Mouse (Mus musculus) spleen, embryonic (tissue): ENCODE measurements around the gene Cerk.

ENCODE experiments used
- CTCF ChIA-PET: fragments of 350-600 bp; sonication (Branson Sonifier 250); formaldehyde crosslinking; loops from one replicate; lab custom pipeline; 2022; lab: Charles Lee

Cerk gene

DNA sequence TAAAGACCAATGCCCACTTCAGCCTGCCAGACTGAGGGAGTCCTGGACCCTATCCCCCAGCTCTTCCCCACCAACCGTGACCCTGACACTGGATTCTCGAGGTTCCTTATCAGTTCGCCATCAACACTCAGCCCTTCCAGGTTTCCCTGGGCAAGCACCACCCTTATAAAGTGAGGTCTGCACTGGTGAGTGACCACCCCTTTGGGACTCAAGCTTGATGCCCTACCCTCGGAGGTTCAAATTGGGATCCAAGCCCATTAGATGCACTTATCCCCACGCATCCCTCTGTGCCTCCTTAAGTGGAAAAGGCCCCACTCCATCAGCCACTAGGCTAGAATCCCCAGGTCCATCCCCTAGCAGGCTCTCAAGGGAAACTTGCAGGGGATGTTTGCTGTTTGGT, 1.9 kb downstream of the Cerk start:
- CTCF ChIA-PET: interaction anchor here (0.6 to 1.1 kb wide), 4 partner anchors 21 to 335 kb away, joined by 3 to 4 read pairs (median 3); partner anchors contain the start of gene Gramd4

DNA sequence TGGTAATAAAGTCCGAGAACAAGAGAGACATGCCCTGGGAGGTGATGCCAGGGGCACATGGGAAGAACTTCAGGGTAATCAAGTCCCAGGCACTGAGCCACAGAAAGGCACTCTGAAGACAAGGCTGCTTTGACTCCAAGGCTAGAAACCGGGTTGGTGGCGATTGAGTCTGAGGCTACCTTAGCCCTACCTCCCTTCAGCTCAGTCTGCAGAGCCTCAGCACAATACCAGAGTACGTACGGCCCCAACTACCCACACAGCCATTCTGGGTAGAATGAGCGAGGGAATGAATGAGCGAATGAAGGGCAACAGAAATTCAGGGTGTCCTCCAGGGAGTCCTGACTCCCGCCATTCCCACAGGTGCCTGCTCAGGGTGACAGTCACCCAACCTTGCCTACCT, 2.5 kb downstream of the Cerk start:
- CTCF ChIA-PET: interaction anchor here (0.6 to 0.8 kb wide), 3 partner anchors 18 to 334 kb away, joined by 3 to 4 read pairs (median 4); no protein-coding TSS in a partner anchor

DNA sequence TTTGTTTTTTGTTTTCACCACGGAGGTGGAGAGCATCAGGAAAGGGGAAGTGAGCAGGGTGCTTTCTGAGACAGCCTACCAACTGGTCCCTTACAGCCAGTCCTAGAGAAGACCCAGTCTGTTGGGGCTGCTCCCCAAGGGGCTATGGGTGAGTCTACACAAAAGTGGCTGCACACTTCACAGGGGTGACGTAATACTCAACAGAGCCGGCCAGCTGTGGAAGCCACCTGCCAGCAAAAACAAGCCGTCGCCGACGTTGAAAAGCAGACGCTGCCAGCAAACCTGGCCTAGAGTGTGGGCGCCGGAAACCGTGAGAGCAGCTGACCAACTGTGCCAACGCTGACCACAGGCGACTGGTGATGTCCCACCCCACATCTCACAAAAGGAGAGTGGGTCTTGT, 3.3 kb downstream of the Cerk start:
- CTCF ChIA-PET: interaction anchor here (0.6 kb wide), 2 partner anchors 18 to 37 kb away, joined by 3 to 4 read pairs; no protein-coding TSS in a partner anchor

DNA sequence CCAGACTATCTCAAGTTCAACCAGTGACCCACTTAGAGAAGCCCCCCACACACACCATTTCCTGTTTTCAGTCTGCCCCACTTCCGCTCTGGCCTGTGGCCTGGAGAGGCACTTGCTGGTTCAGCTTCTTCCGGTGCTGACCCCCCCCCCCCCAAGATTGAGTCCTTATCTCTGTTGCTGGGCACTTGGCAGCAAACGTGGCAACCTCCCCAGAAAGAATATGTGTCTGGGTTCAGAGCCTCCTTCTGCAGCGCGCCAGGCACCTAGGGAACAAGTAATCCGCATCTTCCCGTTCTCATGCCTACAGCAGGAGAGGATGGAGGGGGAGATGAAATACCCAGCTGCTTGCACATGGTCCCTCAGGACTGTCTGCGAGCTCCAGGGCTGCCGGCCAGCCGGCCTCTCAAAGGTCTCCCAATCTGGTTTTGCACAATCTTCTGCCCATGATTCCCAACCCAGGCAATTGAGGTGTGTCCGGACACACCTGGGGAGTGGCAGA, 4.0 kb downstream of the Cerk start:
- CTCF ChIA-PET: interaction anchor here (0.6 kb wide), 2 partner anchors 38 to 48 kb away, joined by 3 to 6 read pairs; no protein-coding TSS in a partner anchor

DNA sequence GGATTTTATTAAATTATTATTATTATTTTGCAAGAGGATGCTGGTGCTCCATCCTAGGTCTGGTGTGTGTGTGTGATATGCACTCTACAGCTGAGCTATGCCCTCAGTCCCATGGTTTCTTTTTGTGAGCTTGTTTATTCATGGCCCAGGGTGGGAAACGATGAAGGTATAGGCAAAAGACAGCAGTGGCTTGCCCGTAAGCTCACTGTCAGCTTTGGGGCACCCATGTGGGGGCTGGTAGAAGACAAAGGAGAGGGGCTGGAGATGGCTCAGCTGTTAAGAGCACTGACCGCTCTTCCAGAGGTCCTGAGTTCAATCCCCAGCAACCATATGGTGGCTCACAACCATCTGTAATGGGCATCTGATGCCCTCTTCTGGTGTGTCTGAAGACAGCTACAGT, 4.6 kb downstream of the Cerk start:
- CTCF ChIA-PET: interaction anchor here (0.9 kb wide), 1 partner anchor 9 kb away, joined by 5 read pairs; no protein-coding TSS in a partner anchor

DNA sequence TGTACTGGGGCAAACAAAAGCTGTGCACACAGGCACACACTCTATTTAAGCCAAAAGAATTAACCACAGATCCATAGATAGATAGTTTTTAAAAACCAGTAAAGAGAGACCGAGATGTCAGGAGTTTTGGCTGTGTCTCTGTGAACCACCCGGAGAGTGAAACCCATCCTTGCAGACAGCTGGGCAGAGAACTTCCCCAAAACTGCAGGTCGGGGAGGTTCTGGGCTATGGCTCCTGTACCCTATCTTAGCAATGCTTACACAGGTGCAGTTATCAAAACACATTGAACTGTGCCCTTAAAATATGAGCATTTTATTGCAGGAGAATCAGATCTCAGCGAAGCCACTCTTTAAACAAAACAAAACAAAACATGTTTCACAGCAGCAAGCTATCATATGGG, 5.5 kb downstream of the Cerk start:
- CTCF ChIA-PET: interaction anchor here (0.5 to 1.1 kb wide), 5 partner anchors 8 to 33 kb away, joined by 3 to 8 read pairs (median 3); no protein-coding TSS in a partner anchor

DNA sequence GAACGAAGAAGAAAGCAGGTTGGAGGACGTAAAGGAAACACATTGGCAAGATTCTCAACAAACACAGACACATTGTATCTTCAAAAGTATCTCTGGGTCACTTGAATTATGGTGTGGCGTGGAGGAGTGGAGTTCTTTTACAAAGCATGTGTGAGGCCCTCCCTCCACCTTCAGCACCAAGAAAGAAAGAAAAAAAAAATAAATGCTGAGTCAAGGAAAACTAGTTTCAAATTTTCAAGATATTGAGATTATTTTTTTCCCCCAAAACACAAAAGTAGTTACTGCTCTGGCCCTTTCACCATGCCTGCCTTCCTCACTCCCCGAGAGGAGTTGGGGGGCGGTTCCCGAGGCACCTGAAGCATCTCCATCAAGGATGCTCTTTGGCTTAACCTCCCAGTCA, 7.3 kb downstream of the Cerk start:
- CTCF ChIA-PET: interaction anchor here (0.6 kb wide), 1 partner anchor 60 kb away, joined by 7 read pairs; no protein-coding TSS in a partner anchor

DNA sequence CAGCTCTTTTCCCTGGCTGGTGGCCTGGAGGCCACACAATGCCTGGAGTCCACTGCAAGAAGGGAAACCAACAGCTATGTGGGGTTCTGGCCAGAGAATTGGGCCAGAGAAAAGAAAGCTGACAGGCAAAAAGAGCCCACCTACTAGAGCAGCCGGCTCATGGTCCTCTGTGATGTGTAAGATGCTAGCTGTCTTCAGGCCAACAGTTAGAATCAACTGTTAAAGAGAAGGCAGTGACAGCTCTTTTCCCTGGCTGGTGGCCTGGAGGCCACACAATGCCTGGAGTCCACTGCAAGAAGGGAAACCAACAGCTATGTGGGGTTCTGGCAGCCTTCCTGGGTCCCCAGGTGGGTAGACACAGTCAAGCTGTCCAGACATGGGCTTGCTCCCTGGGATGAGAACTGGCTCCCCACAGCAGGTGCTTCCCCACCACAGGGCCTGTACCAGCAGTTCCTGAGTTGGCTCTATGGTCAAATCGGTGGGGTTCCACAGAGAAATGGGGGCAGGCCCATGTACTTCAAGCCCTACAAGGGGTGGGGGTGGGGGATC, 8.2 kb downstream of the Cerk start:
- CTCF ChIA-PET: interaction anchor here (0.6 to 0.7 kb wide), 2 partner anchors 61 to 141 kb away, joined by 3 to 7 read pairs; no protein-coding TSS in a partner anchor

DNA sequence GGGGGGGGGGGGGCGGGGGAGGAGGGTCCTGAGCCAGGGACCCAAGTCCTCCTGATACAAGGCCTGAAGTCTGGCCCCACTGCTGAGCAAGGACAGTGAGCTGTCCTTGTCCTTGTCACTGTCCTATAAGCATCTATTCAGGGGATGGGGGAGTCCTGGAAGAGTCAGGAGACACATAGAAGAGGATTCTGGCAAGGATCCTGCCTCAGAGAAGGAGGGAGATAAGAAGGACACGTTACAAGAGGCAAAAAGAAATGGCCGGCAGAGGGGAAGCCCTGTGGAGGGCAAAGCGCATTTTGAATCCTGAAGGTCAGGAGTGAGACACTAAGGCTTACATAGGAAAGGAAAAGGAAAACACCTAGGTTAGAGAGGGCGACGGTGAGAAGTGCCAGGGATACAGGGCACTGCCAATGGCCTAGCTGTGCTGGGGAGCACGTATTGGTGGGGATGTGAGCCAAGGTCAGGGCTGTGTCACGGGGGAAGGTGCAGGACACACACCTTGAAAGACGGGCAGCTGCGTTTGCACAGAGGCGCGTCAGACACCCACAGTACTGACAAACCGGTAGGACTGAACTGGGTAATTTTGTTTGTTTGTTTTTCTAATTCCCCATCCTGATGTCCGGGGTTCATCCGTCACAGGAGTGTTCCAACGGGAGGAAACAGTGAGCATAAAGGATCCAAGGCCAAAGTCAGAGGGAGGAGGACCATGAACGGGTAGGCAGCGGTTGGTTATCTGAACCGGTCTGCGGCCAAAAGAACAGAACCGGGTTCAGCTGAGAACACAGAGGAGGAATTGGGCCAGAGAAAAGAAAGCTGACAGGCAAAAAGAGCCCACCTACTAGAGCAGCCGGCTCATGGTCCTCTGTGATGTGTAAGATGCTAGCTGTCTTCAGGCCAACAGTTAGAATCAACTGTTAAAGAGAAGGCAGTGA, 8.9 kb downstream of the Cerk start:
- CTCF ChIA-PET: interaction anchor here (0.7 kb wide), 1 partner anchor 141 kb away, joined by 3 read pairs; no protein-coding TSS in a partner anchor

DNA sequence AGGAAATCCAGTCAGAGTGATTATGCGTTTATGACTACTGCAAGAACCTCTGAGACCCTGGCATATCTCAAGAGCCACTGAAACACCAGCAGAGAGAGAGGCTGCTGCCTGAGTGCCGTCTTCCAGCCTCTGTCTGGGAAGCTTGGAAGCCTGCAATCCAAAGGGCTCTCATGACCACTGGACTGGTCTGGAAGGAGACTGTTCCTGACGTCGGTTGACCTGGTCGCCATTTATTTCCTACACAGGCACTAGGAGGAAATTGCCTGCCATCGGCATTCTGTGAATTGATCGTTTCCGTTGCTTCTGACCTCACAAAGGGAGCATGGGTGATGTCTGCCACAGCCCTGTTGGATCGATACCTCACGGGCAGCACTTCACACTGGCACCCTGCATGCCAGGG, 9.8 kb downstream of the Cerk start:
- CTCF ChIA-PET: no interaction called here

DNA sequence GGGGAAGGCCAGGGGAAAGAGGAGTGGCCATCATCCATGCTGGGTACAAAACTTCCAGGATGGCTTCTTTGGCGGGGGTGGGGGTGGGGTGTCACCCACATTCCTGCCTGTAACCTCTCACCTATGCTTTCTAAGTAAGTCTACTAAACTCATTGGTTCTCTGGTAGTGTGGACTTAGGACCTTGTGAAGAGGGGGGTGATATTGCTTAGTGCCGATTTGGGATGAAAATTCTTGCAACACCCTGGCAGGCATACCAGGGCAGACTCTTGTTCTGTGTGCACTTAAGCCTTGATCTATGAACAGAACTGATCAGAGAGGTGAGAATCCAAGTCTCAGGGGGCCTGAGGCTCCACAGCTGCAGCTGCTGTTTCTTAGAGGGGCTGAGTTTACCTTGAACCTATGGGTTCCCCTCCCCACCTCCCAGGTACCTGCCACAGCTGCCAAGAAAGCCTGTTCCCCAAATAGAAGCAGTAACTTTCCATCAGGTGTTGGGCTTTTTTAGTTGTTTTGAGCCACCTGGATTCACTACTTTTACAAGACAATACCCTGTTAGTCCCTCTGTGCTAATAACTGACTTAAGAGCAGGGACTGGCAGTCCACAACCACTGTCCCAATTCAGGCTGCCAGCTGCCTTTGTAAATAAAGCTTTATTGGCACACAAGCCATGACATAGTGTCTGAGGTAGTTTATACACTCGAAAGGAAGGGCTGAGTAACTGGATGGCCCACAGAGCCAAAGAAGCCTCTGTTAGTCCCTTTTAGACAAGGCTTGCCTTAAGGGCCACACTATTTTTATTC, 10.5 kb downstream of the Cerk start:
- CTCF ChIA-PET: no interaction called here

DNA sequence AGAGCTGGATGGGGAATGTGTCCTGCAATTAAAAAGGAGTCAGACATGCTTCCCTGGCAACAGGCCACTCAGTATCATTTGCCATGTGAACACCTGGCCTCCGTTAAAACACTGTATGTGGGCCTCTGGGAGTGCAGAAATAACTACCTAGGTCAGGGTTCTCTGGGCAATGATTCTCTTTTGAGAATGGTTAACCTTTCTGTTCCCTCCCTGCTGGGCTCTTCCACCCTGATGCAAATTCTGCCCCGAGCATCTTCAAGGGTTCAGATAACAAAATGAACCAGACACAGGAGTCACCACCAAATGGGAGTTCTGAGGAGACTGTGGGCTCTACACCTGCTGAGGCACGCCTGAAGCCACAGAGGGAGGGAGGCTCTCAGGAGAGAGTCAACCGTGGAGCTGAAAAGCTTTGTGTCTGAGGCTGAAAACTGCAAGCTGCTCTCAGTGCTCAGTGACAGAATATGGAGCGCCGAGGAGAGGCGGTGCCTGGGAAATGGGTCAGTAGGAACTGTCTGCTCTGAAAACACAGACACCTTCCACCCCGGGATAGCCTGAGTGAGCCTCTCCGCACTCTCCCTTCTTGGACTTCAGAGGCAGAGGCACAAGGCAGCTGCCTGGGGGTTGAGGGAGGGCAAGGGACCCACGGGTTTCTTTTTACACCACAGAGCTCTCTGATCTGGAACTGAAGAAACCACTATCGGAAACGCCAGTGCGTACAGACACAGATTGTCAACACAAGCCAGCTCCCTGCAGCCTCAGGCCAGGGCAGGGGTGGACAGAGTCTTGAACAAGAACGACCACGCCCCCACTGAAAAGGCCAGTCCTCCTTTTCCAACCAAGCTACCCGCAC, 12.6 kb downstream of the Cerk start:
- CTCF ChIA-PET: interaction anchor here (0.5 kb wide), 1 partner anchor 11 kb away, joined by 6 read pairs; no protein-coding TSS in a partner anchor

DNA sequence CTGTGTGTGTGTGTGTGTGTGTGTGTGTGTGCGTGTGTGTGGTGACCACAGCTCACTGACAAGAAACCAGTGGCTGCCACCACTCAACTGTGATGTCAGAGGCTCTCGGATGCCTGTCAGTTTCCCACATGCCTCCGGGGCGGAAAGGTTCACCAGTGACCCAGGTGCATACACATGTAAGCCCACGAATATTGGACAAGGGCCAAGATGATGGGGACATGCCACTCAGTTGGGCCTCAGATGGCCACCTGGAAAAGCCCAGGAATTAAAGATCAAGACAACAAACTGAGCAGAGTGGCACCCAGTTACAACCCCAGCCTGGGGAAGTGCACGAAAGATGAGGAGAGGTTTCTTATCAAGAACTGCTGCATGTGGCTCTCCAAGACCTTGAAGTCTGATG, 13.4 kb downstream of the Cerk start:
- CTCF ChIA-PET: interaction anchor here (0.5 to 1.0 kb wide), 2 partner anchors 8 to 10 kb away, joined by 5 to 6 read pairs; no protein-coding TSS in a partner anchor

DNA sequence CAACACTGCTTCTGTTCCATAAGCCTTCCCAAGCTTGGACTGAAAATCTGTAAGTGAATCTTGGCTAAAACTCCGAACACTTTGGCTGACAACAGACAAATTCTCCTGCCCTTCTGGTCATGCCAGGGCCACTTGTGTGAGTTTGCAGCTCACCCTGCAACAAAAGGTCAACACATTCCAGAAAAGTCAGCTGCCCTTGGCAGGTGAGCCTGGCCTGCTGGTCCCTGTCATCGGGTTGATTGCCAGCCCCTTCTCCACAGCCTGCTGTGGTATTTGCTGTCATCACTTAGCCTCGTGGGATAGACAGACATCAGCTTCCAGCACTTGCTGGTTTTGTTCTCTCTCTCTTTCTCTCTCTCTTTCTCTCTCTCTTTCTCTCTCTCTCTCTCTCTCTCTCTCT, 13.8 kb downstream of the Cerk start:
- CTCF ChIA-PET: interaction anchor here (1.0 kb wide), 1 partner anchor 9 kb away, joined by 5 read pairs; no protein-coding TSS in a partner anchor

DNA sequence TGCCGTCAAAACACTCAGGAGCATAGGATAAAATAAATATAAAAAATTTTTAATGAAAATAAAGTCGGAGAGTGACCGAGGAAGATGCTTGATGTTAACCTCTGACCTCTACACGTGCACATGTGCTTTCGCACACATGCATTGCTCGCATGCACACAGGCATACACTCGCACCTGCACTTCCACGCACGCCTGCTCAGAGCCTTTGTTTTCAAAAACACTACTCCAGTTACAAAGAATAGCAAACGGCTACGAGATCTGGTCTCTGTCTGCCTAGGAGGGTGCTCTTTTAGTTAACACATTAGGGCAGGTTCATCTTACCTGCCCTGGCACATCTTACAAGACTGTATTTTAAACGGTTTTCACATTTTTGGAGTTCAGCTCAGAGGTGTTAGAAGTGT, 14.6 kb downstream of the Cerk start:
- CTCF ChIA-PET: interaction anchor here (0.6 kb wide), 1 partner anchor 75 kb away, joined by 3 read pairs; no protein-coding TSS in a partner anchor

DNA sequence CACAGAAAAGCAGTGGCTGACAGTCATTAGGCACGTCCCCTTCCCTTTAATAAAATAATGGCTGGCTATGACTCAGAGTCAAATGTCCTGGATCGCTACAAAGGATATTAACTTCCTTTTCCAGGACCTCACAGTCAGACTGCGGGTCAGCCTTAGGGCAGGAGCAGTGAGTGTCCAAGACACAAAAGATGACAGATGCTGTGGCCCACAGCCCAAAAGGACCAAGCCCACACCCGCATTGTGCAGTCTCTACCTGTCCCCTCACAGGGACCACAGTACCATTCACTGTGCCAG, 16.2 kb downstream of the Cerk start:
- CTCF ChIA-PET: no interaction called here

DNA sequence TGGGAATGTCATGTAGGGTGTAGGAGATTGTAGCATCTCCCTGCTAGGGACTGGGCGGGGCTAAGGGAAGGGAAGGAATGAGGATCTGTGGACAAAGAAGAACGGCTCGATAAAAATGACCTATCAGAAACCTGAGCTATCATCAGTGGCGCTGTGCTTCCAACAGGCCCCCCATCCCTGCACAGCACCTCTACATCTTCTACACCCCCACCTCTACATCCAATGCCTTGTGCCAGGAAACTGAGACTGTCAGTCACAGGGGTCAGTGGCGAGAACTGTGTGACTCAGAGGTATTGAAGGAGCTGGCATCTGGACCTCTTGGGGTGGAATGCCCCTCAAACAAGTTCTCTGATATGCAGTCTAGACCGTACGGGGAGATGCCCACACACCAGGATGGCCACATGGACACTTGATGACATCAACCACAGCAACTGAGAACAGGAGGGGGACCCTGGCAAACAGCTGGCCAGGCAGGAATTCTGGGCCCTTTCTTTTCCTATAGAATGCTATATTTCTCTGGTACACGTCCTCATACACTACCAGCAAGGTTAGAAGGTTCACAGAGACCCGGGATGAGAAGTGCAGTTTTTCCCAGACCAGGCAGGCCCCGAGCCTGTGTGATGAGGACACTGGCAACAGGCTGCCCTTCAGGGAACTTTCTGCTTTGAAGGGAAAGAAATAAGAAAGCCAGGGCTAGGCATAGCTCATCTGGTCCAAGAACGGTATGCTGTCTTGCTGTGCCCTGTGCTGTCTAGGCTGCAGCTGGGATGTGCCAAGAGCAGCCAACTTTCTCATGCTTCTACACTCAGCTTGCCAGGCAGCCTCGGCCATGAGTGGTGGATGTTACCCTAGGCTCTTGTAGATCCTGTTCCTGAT, 16.8 kb downstream of the Cerk start:
- CTCF ChIA-PET: interaction anchor here (1.6 kb wide), 1 partner anchor 36 kb away, joined by 3 read pairs; no protein-coding TSS in a partner anchor

DNA sequence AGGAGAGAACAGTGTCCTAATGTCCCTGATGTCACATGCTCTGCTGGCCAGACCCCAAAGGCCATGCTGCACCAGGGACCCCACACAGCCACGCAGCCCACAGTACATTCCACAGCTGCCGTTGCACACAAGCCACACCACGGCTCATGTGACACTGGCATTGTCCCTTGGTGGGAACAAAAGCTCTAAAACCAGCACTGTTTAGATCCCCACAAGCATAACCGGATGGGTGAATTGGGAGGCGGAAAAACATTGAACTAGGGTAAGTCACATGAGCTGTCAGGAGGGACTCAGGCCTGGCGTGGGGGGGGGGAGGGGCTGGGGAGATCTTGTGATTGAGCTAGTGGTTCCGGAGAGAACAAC, 17.5 kb downstream of the Cerk start:
- CTCF ChIA-PET: interaction anchor here (1.6 kb wide), 1 partner anchor 37 kb away, joined by 3 read pairs; no protein-coding TSS in a partner anchor
